Mouse (Mus musculus): ENCODE measurements around the gene Lrrc46. TPM values are rescaled to one million over a fixed set of nuclear protein-coding genes. Genes with fewer than 3 reads are reported as not detected.
A peak's percentile ranks its signal among the peaks of the same experiment; 100 is the strongest.

Gene Lrrc46
- polyA plus RNA-seq, 1 experiment, result 0.58 TPM

DNA sequence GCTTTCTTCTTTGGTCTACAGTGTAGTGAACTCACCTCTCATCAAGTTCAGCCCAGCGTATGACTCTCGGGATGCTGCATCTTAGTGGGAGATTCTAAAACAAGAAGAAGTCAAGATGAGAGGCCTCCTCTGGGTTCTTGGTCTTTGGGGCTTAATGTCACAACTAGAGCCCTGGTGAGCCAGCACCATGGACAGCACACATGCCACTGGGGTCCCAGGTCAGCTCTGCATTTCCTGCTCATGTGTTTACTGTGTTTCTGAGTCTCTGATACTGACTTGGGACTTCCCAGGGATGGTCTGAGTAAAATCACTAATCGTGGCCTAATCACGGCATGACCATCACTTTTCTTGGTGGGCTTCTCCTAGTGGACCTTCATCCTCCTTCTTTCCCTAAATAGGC is 37.5 kb upstream of the Lrrc46 start:
- DNase-seq, result no peak
- H3K27me3 ChIP-seq (ENCODE audit: control insufficient read depth, insufficient read depth, low read length), result peaks cover 3% of the 10 kb centered on the region; the same call in 1 of the 2 replicates
- no peaks in the 10 kb centered on the region for H3K36me3 ChIP-seq (ENCODE audit: control insufficient read depth, insufficient read depth, low read length)
- no peak overlapping the region for H3K27ac ChIP-seq (ENCODE audit: control insufficient read depth, insufficient read depth, low read length)
- 73% methylated on average over 4 of the region's 4 CpGs for WGBS
- TF ChIP-seq CTCF (IDR thresholded peaks at IDR 0.05; ENCODE audit: borderline replicate concordance, control insufficient read depth, extremely low read depth, insufficient read depth, low read length, poor library complexity) (no peak), POLR2A (IDR thresholded peaks at IDR 0.05; ENCODE audit: control insufficient read depth, extremely low read depth, insufficient read depth, low read length, poor library complexity) (no peak)
- no peaks in the 10 kb centered on the region for H3K4me1 ChIP-seq (replicated peaks; ENCODE audit: control insufficient read depth, insufficient read depth, low read length)
- H3K4me3 ChIP-seq (ENCODE audit: control insufficient read depth, insufficient read depth, low read length), result no peak overlapping the region

DNA sequence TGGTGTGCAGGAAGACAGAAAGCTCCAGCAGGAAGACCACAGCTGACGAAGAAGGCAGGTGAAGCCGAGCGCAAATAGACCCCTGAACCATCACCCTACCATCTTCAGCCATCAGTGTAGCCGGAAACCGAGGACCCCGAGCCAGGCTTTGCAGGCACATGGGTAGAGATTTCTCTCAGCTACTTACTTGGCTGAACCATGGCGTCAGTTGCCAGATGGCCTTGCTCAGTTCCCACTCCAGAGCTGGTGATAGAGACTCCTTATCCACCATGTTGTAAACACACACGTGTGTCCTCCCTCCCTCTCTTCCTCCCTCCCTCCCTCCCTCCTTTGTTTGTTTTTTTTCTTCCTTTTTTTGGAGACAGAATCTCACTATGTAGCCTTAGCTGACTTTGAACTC is 33.0 kb upstream of the Lrrc46 start:
- TF ChIP-seq POLR2A (IDR thresholded peaks at IDR 0.05; ENCODE audit: control insufficient read depth, extremely low read depth, insufficient read depth, low read length, poor library complexity), result no peak
- TF ChIP-seq CTCF (IDR thresholded peaks at IDR 0.05; ENCODE audit: borderline replicate concordance, control insufficient read depth, extremely low read depth, insufficient read depth, low read length, poor library complexity), result no peak
- 73% methylated on average over 8 of the region's 8 CpGs for WGBS
- Histone ChIP-seq H3K27me3 (ENCODE audit: control insufficient read depth, insufficient read depth, low read length) (no peaks in the 10 kb centered on the region), H3K27ac (ENCODE audit: control insufficient read depth, insufficient read depth, low read length) (no peak overlapping the region), H3K4me3 (ENCODE audit: control insufficient read depth, insufficient read depth, low read length) (no peak overlapping the region), H3K4me1 (replicated peaks; ENCODE audit: control insufficient read depth, insufficient read depth, low read length) (no peaks in the 10 kb centered on the region), H3K36me3 (ENCODE audit: control insufficient read depth, insufficient read depth, low read length) (no peaks in the 10 kb centered on the region)
- DNase-seq, result no peak

- 32% methylated on average over 3 of the region's 3 CpGs for WGBS
- TF ChIP-seq POLR2A (IDR thresholded peaks at IDR 0.05; ENCODE audit: control insufficient read depth, extremely low read depth, insufficient read depth, low read length, poor library complexity) (no peak), CTCF (IDR thresholded peaks at IDR 0.05; ENCODE audit: borderline replicate concordance, control insufficient read depth, extremely low read depth, insufficient read depth, low read length, poor library complexity) (no peak)
- H3K27me3 ChIP-seq (ENCODE audit: control insufficient read depth, insufficient read depth, low read length), result no peaks in the 10 kb centered on the region
- DNase-seq, result peak; percentile 26
- no peak overlapping the region for H3K4me3 ChIP-seq (ENCODE audit: control insufficient read depth, insufficient read depth, low read length)
- H3K4me1 ChIP-seq (replicated peaks; ENCODE audit: control insufficient read depth, insufficient read depth, low read length), result no peaks in the 10 kb centered on the region
- H3K27ac ChIP-seq (ENCODE audit: control insufficient read depth, insufficient read depth, low read length), result no peak overlapping the region
- H3K36me3 ChIP-seq (ENCODE audit: control insufficient read depth, insufficient read depth, low read length), result peaks cover 7% of the 10 kb centered on the region
Measured at GRCm38 (mm10) chr11:97072533-97072932, 31.3 kb upstream of the Lrrc46 start.

DNA sequence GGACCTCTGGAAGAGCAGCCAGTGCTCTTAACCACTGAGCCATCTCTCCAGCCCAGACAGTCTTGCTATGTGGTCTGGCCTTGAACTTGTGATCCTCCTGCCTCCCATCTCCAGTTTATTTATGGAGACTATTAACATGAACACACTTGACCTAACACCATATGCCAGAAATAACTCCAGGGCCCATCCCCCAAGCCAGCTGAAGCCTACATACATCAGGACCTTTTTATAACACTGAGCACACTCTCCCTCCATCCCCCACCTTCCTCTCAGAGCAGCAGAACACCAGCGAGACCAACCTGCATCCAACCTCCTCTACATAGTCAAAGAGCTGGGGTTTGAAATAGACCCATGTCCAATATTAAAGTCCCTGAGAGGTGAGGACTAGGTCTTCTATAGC is 29.9 kb upstream of the Lrrc46 start:
- TF ChIP-seq CTCF (IDR thresholded peaks at IDR 0.05; ENCODE audit: borderline replicate concordance, control insufficient read depth, extremely low read depth, insufficient read depth, low read length, poor library complexity) (no peak), POLR2A (IDR thresholded peaks at IDR 0.05; ENCODE audit: control insufficient read depth, extremely low read depth, insufficient read depth, low read length, poor library complexity) (no peak)
- 62% methylated on average over 1 of the region's 1 CpGs for WGBS

GRCm38 (mm10) chr11:97069770-97070169 is 28.6 kb upstream of the Lrrc46 start:
- H3K4me1 ChIP-seq (replicated peaks; ENCODE audit: control insufficient read depth, insufficient read depth, low read length), result no peaks in the 10 kb centered on the region
- no peak overlapping the region for H3K27ac ChIP-seq (ENCODE audit: control insufficient read depth, insufficient read depth, low read length)
- TF ChIP-seq CTCF (IDR thresholded peaks at IDR 0.05; ENCODE audit: borderline replicate concordance, control insufficient read depth, extremely low read depth, insufficient read depth, low read length, poor library complexity), result no peak
- TF ChIP-seq POLR2A (IDR thresholded peaks at IDR 0.05; ENCODE audit: control insufficient read depth, extremely low read depth, insufficient read depth, low read length, poor library complexity), result no peak
- no peak overlapping the region for H3K4me3 ChIP-seq (ENCODE audit: control insufficient read depth, insufficient read depth, low read length)
- 92% methylated on average over 2 of the region's 2 CpGs for WGBS
- DNase-seq, result no peak
- peaks cover 15% of the 10 kb centered on the region for H3K36me3 ChIP-seq (ENCODE audit: control insufficient read depth, insufficient read depth, low read length)
- H3K27me3 ChIP-seq (ENCODE audit: control insufficient read depth, insufficient read depth, low read length), result no peaks in the 10 kb centered on the region

More for the DNA sequence above, 29.9 kb upstream of the Lrrc46 start:
- H3K4me1 ChIP-seq (replicated peaks; ENCODE audit: control insufficient read depth, insufficient read depth, low read length), result no peaks in the 10 kb centered on the region
- no peak for DNase-seq
- H3K27ac ChIP-seq (ENCODE audit: control insufficient read depth, insufficient read depth, low read length), result no peak overlapping the region
- H3K4me3 ChIP-seq (ENCODE audit: control insufficient read depth, insufficient read depth, low read length), result no peak overlapping the region
- H3K27me3 ChIP-seq (ENCODE audit: control insufficient read depth, insufficient read depth, low read length), result no peaks in the 10 kb centered on the region
- H3K36me3 ChIP-seq (ENCODE audit: control insufficient read depth, insufficient read depth, low read length), result peaks cover 15% of the 10 kb centered on the region

DNA sequence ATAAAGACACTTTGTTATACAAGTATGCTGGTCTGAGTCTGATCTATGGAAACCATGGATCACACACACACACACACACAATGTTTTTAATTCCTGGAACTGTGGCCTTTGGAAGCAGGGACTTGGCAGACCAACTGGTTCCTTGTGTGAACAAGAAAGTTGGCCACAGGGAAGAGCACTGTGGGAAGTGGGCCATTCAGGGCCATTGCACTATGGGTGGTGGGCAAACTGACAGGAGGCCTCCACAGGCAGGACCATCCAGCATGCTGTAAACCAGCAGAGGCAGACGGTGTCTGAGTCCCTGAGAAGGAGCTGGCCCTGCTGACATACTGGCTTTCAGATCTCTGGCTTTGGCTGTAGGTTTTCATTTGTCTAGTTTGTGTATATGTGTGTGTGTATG is 28.1 kb upstream of the Lrrc46 start:
- H3K4me1 ChIP-seq (replicated peaks; ENCODE audit: control insufficient read depth, insufficient read depth, low read length), result no peaks in the 10 kb centered on the region
- peaks cover 15% of the 10 kb centered on the region for H3K36me3 ChIP-seq (ENCODE audit: control insufficient read depth, insufficient read depth, low read length)
- no peak overlapping the region for H3K4me3 ChIP-seq (ENCODE audit: control insufficient read depth, insufficient read depth, low read length)
- TF ChIP-seq CTCF (IDR thresholded peaks at IDR 0.05; ENCODE audit: borderline replicate concordance, control insufficient read depth, extremely low read depth, insufficient read depth, low read length, poor library complexity), result no peak
- no peak for TF ChIP-seq POLR2A (IDR thresholded peaks at IDR 0.05; ENCODE audit: control insufficient read depth, extremely low read depth, insufficient read depth, low read length, poor library complexity)
- no peak overlapping the region for H3K27ac ChIP-seq (ENCODE audit: control insufficient read depth, insufficient read depth, low read length)
- H3K27me3 ChIP-seq (ENCODE audit: control insufficient read depth, insufficient read depth, low read length), result no peaks in the 10 kb centered on the region
- DNase-seq, result no peak
- 100% methylated on average over 1 of the region's 1 CpGs for WGBS

Data from thymus, adult 2 months (tissue).